Mouse (Mus musculus): ENCODE results near the gene Ncan.

Ncan gene

GRCm38 (mm10) chr8:70120667-70121066 lies at the start of gene Ncan:
TSS of gene Ncan (minus strand) at chr8:70120873.
- no peak for DNase-seq (ENCODE audit: low spot score)

- DNase-seq (ENCODE audit: low spot score): no peak
These were observed 49.4 kb upstream of the Ncan start for GRCm38 (mm10) chr8:70170116-70170515.

GRCm38 (mm10) chr8:70166504-70167110 lies 45.9 kb upstream of the Ncan start:
- DNase-seq (ENCODE audit: low spot score): peak; percentile 74

GRCm38 (mm10) chr8:70163316-70163715 lies 42.6 kb upstream of the Ncan start:
- no peak for DNase-seq (ENCODE audit: low spot score)

- peak; percentile 30 for DNase-seq (ENCODE audit: low spot score)
These were observed 39.3 kb upstream of the Ncan start for GRCm38 (mm10) chr8:70160015-70160414.

GRCm38 (mm10) chr8:70159211-70159610 lies 38.5 kb upstream of the Ncan start:
- DNase-seq (ENCODE audit: low spot score): no peak

- peak; percentile 77 for DNase-seq (ENCODE audit: low spot score)
These were observed 37.6 kb upstream of the Ncan start for GRCm38 (mm10) chr8:70158069-70158853.

- no peak for DNase-seq (ENCODE audit: low spot score)
These were observed 36.6 kb upstream of the Ncan start for GRCm38 (mm10) chr8:70157240-70157800.

- peak; percentile 48 for DNase-seq (ENCODE audit: low spot score)
These were observed 32.0 kb upstream of the Ncan start for GRCm38 (mm10) chr8:70152537-70153257.

- no peak for DNase-seq (ENCODE audit: low spot score)
These were observed 29.5 kb upstream of the Ncan start for GRCm38 (mm10) chr8:70150158-70150557.

- DNase-seq (ENCODE audit: low spot score): no peak
These were observed 27.3 kb upstream of the Ncan start for GRCm38 (mm10) chr8:70147678-70148607.

GRCm38 (mm10) chr8:70139981-70140380 lies 19.3 kb upstream of the Ncan start:
- DNase-seq (ENCODE audit: low spot score): no peak

- peak; percentile 99 for DNase-seq (ENCODE audit: low spot score)
These were observed 18.6 kb upstream of the Ncan start, which contains the start of the genes Rfxank, Borcs8 and Mef2b for GRCm38 (mm10) chr8:70139026-70139857. TSS of gene Rfxank (minus strand) at chr8:70139154. TSS of gene Borcs8 (plus strand) at chr8:70139499. TSS of gene Mef2b (plus strand) at chr8:70139711.

GRCm38 (mm10) chr8:70137890-70138289 lies 17.2 kb upstream of the Ncan start:
- no peak for DNase-seq (ENCODE audit: low spot score)

- DNase-seq (ENCODE audit: low spot score): no peak
These were observed 15.9 kb upstream of the Ncan start for GRCm38 (mm10) chr8:70136591-70136990.

GRCm38 (mm10) chr8:70134931-70135330 lies 14.3 kb upstream of the Ncan start:
- DNase-seq (ENCODE audit: low spot score): no peak

- DNase-seq (ENCODE audit: low spot score): no peak
These were observed 13.4 kb upstream of the Ncan start for GRCm38 (mm10) chr8:70134086-70134485.

GRCm38 (mm10) chr8:70131166-70131883 lies 10.7 kb upstream of the Ncan start, which contains the start of gene Nr2c2ap:
TSS of gene Nr2c2ap (plus strand) at chr8:70131333.
- DNase-seq (ENCODE audit: low spot score): peak; percentile 84

- no peak for DNase-seq (ENCODE audit: low spot score)
These were observed 9.4 kb upstream of the Ncan start for GRCm38 (mm10) chr8:70130066-70130465.

Measured in T-cell, adult 2 months (primary cell).